Mouse (Mus musculus) erythroblast, embryonic 14.5 days (primary cell): Measurements from ENCODE around the gene Steap2.

Experiments
- GATA1 ChIP-seq: IDR thresholded peaks from 2 replicates; pipeline ENCODE4 v1.6.1; 2012; ENCODE audit warnings: low read length, inconsistent platforms, mixed read lengths
- TAL1 ChIP-seq: IDR thresholded peaks from 3 replicates; pipeline ENCODE4 v1.6.1; 2012; ENCODE audit warnings: low read length, inconsistent platforms, mixed read lengths

GRCm38 (mm10) chr5:5625491-5625890 lies 68.9 kb downstream of the Steap2 start:
- no peak for TF ChIP-seq GATA1
- no peak for TF ChIP-seq TAL1
